Mouse (Mus musculus) MEL-GATA-1-ER (cell line): ENCODE data around the gene Prkce.

Experiments
- DNase-seq: peaks from one replicate; pipeline ENCODE4 v3.0.0-alpha.2; 2012; ENCODE audit warnings: low read depth; ENCODE audit errors: extremely low read depth

The Prkce gene

DNA sequence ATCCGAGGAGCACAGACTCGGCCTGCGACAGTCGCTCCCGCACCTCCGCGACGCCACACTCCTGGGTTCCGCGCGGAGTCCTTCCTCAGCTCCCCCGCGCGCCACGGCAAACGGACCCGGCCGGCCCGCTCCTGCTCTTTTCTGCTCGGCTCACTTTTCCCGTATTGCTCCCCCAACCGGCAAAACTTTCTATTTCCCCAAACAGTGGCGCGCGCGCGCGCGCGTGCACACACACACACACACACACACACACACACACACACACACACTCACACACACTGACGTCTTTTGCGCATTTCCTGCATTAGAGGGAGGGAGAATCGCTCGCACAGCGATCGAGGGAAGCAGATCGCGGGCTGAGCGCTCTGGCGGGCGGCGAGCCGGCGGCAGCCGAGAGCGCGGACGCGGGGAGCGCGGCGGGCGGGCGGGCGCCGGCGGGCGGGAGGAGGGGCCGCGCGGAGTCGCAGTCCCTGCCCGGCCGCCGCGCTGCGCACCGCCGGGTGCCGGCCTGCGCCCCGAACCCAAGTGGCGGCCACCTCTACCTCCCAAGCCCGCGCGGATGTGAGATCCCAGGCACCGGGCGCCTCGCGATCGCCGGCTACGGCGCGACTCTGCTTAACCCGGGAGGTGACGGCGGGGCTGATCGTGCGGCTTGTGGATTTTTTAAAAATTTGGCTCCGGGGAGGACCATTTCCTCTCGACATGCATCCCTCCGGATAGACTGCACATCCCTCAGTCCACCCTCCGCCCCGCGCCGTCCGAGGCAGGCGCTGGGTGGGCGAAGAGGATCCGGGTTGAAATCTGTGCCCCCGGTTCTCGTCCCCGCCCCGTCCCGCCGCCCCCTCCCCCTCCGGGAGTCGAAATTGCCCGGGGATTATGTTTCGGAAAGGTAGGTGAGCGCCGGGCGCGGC lies at the start of gene Prkce:
Gene Prkce, plus strand, starts transcription at position 466 of the 911 bp plus-strand sequence.
- DNase-seq = peak; percentile 72

DNA sequence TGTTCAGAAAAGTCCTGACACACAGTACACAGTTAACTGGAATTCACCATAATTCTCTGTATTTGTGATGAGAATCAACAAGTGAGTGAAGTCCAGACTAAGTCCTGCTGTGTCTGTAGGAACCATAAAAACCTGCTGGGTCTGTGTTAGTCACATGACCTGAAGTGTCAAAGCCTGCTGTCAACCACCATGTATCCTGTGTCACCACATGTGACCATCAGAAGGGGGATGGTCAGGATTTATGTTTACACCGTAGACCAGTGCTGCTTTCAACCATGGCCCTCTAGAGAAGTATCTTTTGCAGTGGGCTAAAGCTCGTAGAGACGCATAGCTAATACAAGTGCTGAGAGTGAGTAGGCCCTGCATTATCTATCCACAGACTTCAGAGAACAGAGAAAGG lies 44.4 kb upstream of the Prkce start:
- no peak for DNase-seq

DNA sequence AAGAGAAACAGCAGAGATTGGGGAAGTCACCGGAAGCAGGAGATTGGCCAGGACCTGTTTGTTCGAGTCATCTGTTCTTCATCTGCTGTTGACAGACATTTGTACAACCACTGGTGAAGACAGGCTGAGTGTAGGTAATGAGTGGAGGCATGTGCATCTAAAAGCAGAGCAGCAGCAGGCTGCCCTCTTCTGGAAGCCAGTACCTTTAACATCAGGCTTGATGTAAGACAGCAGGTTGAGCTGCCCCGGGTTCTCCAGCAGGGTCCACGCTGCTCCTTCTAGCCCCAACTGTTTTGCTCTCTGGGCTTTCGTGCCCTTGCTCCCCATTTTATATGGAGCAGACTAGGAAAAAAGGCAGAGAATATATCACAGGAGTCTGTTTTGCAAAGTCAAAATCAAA lies 41.7 kb upstream of the Prkce start:
- DNase-seq = no peak

GRCm38 (mm10) chr17:86128198-86128597 lies 39.4 kb upstream of the Prkce start:
- DNase-seq = no peak

- no peak for DNase-seq
Observed at GRCm38 (mm10) chr17:86132534-86132933, 35.1 kb upstream of the Prkce start.

DNA sequence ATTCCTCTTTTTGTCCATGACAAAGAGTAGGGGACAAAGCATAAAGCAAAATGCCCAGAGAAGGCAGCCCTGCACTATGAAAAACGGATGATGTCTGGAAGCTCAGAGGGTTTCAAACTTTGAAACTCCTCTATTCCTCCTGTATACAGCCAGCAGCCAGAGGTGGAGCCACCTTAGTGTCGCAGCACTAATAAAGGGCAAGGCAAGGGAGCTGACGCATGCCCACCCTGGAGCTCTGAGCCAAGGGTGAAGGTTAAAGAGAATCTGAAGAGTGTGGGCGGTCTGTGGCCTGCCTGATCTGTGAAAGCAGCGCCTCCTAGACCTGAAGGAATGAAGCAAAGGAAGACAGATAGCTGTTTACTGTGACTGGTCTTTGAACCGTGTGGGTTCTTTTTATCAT lies 33.1 kb upstream of the Prkce start:
- no peak for DNase-seq

- no peak for DNase-seq
Observed at GRCm38 (mm10) chr17:86135835-86136234, 31.8 kb upstream of the Prkce start.

DNA sequence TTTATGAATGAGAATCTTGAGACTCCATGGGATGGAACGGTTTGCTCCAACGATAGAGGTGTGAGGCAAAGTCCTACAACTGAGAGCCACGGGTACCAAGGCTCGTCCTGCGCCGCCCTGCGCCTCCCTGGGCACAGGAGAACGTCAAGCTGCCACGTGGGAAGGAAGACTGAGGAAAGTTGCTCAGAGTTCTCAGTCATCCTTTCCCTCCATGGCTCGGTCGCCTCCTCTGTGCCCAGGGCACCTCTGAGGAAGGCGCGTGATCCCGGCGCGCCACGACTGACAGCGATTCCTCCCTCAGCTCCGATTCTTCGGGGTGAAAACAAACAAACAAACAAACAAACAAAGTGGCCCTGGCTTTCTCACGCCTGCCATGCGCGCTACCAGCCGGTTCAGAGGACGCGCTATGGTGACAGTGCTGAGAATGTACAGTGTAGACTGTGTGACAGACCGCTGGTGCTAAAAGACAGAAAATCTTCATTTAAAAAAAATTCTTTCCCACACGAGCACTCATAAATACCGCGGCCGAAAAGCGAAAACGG lies 23.0 kb upstream of the Prkce start:
- DNase-seq = peak; percentile 15

- DNase-seq = peak; percentile 75
Observed at GRCm38 (mm10) chr17:86145079-86145951, 22.3 kb upstream of the Prkce start, which contains the start of gene Srbd1. Gene Srbd1 (minus strand): TSS chr17:86145175.

- DNase-seq = peak; percentile 57
Observed at GRCm38 (mm10) chr17:86149726-86150125, 17.9 kb upstream of the Prkce start.

- DNase-seq = peak; percentile 82
Observed at GRCm38 (mm10) chr17:86150867-86151348, 16.7 kb upstream of the Prkce start.

GRCm38 (mm10) chr17:86156999-86157398 lies 10.6 kb upstream of the Prkce start:
- no peak for DNase-seq

DNA sequence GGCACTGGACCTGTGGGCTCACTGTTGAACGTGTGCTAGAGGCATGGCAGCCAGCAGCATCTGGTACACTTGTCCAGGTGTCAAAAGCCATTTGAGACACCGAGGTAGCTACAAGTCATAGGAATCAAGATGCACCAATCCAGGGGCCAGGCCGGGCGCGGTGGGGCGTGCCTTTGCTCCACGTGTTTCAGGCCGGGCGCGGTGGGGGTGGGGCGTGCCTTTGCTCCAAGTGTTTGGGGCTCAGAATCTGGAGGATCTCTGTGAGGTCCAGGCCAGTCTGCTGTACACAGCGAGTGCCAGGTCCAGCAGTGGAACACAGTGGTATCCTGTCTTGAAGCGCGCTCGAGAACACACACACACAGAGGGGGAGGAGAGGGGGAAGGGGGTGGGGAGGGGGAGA lies 4.9 kb upstream of the Prkce start:
- DNase-seq = no peak

DNA sequence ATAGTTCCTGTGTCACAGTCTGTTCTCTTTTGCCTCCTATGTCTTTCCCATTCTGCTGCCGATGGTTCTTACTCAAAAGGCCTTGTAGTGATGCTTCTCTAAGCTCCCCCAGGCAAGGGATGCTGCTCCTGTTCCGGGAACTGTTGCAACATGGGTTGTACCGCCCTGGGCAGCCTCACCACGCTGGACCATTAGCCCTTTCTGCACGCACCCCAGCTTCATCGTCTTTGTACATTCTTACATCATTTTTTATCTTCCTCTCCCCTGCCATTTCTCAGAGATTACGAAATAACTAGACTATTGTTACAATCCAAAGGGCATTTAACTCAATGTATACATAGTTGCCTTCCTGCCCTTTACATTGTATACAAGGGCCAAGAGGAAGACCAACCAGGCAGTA lies 3.2 kb upstream of the Prkce start:
- no peak for DNase-seq

- no peak for DNase-seq
Observed at GRCm38 (mm10) chr17:86166051-86166566, 1.5 kb upstream of the Prkce start.

GRCm38 (mm10) chr17:86166567-86167319 lies 842 bp upstream of the Prkce start:
- DNase-seq = peak; percentile 33

DNA sequence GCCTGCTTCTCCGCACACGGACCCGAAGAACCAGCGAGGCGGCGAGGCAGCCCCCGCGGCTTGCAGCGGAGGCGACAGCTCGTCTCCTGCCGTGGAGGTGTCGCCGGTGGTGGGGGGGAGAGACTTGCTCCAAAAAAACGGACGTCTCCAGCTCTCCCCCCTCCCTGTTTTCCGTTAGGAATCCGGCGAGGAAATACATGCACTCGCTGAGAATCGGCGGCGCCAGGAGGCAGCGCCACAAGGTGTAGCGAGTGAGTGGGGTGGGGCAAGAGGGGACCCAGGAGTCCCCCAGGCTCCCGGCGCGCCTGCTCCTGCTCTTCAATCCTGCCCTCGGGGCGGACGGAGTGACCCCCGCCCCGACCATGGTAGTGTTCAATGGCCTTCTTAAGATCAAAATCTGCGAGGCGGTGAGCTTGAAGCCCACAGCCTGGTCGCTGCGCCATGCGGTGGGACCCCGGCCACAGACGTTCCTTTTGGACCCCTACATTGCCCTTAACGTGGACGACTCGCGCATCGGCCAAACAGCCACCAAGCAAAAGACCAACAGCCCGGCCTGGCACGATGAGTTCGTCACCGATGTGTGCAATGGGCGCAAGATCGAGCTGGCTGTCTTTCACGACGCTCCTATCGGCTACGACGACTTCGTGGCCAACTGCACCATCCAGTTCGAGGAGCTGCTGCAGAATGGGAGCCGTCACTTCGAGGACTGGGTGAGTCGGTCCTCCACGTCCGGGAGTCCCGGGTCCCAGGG lies 821 bp downstream of the Prkce start:
- peak; percentile 18 for DNase-seq

DNA sequence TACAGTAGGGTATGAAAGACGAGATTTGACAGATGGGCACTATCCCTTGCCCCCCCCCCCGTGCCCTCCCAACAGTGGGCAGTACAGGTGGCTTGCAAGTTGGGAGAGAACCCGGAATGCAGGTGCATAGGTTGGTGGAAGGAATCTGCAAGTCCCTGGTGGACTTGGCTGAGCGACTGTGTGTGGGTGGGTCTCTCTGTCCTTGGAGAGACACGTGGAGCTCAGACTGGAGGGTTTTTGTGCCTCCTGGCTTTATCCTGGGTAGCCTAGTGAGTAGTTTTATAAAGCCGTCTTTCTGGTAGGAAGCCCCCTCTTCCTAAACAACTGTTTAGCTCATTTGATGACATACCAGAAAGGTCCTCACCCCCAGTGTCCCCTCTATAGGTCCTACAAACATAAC lies 1.5 kb downstream of the Prkce start:
- no peak for DNase-seq

- peak; percentile 33 for DNase-seq
Observed at GRCm38 (mm10) chr17:86170164-86170958, 2.8 kb downstream of the Prkce start.
